Mouse (Mus musculus) urinary bladder, postnatal 4 days (tissue): ENCODE measurements around the gene Map4k2.
A peak's percentile ranks its signal among the peaks of the same experiment; 100 is the strongest.
"Not testable (repeated sequence)": the region's sequence is repeated elsewhere in the genome, so short reads cannot be mapped to it uniquely, and the experiment has no call there.

ENCODE experiments used
- DNase-seq, 2 experiments: peaks; one replicate each; pipeline ENCODE4 v3.0.0; 2021 to 2022; ENCODE audit warnings: low spot score in 2 of 2

Map4k2 gene

GRCm38 (mm10) chr19:6340524-6341452 lies at the start of gene Map4k2:
Gene Map4k2, plus strand, starts transcription at chr19:6341135.
- DNase-seq = peak; percentile 81 to 86

GRCm38 (mm10) chr19:6292262-6292661 lies 48.7 kb upstream of the Map4k2 start:
- no peak for DNase-seq

GRCm38 (mm10) chr19:6294301-6294700 lies 46.6 kb upstream of the Map4k2 start:
- DNase-seq = no peak

GRCm38 (mm10) chr19:6296551-6297210 lies 44.3 kb upstream of the Map4k2 start:
- no peak for DNase-seq

GRCm38 (mm10) chr19:6297641-6298040 lies 43.3 kb upstream of the Map4k2 start:
- no peak for DNase-seq

GRCm38 (mm10) chr19:6299003-6299402 lies 41.9 kb upstream of the Map4k2 start:
- DNase-seq = no peak

- no peak for DNase-seq
Observed at GRCm38 (mm10) chr19:6299450-6300267, 41.3 kb upstream of the Map4k2 start.

GRCm38 (mm10) chr19:6300402-6300841 lies 40.5 kb upstream of the Map4k2 start:
- no peak for DNase-seq

GRCm38 (mm10) chr19:6302114-6302513 lies 38.8 kb upstream of the Map4k2 start:
- no peak for DNase-seq

GRCm38 (mm10) chr19:6302522-6302921 lies 38.4 kb upstream of the Map4k2 start:
- no peak for DNase-seq

GRCm38 (mm10) chr19:6303831-6304230 lies 37.1 kb upstream of the Map4k2 start:
- DNase-seq = no peak

- DNase-seq = peak; percentile 85 to 94
Observed at GRCm38 (mm10) chr19:6304787-6305516, 36.0 kb upstream of the Map4k2 start.

GRCm38 (mm10) chr19:6305517-6306115 lies 35.3 kb upstream of the Map4k2 start:
- DNase-seq = no peak

GRCm38 (mm10) chr19:6306137-6306551 lies 34.8 kb upstream of the Map4k2 start, which contains the start of gene Cdc42bpg:
Gene Cdc42bpg, plus strand, starts transcription at chr19:6306456.
- DNase-seq = peak; percentile 87 to 89

- peak; percentile 78 to 88 for DNase-seq
Observed at GRCm38 (mm10) chr19:6306586-6306985, 34.3 kb upstream of the Map4k2 start.

GRCm38 (mm10) chr19:6307733-6308531 lies 33.0 kb upstream of the Map4k2 start:
- DNase-seq = peak in 1 of 2 experiments; percentile 63

GRCm38 (mm10) chr19:6310181-6310580 lies 30.8 kb upstream of the Map4k2 start:
- no peak for DNase-seq

- DNase-seq = not testable (repeated sequence)
Observed at GRCm38 (mm10) chr19:6311783-6312182, 29.2 kb upstream of the Map4k2 start.

- no peak for DNase-seq
Observed at GRCm38 (mm10) chr19:6313796-6314195, 27.1 kb upstream of the Map4k2 start.

- no peak for DNase-seq
Observed at GRCm38 (mm10) chr19:6314513-6314912, 26.4 kb upstream of the Map4k2 start.
